Mouse (Mus musculus) embryo, embryonic 10.5 days (tissue): ENCODE data around the gene Dusp5.
"Not testable (repeated sequence)": the region's sequence is repeated elsewhere in the genome, so short reads cannot be mapped to it uniquely, and the experiment has no call there.

ENCODE experiments used
- DNase-seq: peaks from one replicate; pipeline ENCODE4 v3.0.0-alpha.2; 2015; ENCODE audit warnings: low spot score

The Dusp5 gene

DNA sequence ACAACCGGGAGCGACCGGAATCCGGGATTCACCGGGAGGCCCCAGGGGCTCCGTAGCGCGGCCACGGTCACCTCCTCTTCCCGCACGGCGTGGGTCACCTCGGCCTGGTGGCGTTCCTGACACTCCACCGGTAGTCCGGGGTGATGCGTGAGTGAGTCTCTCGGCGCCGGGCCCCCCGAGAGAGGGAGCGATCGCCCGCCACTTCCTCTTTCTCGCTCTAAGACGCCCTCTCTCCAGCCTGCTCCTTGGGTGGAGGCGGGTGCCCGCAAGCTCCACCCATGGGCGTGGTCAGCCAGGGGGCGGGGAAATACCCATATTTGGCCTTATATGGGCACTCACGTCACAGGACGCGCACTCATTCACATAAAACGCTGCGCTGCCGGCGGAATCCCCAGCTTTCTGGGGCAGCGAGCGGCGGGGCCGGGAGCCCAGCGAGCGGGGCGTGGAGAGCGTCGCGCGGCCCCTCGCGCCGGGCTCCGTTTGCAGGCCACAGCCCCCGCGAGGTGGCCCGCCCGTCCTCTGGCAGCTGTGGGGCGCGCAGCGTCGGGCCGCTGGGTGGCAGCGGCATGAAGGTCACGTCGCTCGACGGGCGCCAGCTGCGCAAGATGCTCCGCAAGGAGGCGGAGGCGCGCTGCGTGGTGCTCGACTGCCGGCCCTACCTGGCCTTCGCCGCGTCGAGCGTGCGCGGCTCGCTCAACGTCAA, at the start of gene Dusp5:
TSS of gene Dusp5 (plus strand) at position 358 of the 703 bp plus-strand sequence.
- peak; percentile 98 for DNase-seq

DNA sequence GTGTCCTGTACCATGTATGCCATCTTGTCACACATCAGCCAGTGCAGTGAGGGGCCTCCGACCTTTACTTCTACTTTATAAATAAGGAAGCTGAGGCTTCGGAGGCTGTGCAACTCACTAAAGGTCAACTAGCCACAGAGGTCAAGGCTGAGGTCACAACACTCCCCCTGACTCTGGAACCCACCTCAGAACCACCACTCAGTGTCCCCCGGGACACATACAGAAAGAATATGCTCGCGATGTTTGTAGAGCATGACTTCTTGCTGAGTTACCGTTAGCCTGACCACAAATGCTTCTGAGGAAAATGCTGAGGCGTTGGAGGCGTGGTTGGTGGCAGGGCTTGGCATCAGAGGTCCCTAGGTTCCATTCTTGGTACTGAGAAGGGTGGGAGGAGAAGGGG, 49.3 kb upstream of the Dusp5 start:
- no peak for DNase-seq

DNA sequence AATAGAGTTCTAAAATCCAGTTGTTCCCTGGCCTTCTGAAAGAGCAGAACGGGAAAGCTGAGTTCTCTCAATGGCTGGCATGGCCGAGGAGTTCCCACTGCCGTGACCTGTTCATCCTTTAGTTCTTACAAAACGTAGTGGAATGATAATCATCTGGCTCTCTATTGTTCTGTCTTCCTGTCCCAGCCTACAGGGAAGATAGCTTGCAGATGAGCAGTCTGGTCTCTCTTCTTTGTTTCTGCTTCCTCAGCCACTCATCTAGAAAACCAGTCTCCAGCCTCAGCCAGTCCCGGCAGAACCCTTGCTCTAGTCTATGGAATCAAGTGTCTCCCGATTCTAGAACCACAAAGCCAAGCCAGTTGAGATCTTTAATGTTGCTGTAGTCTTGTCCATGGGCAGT, 46.8 kb upstream of the Dusp5 start:
- DNase-seq, result no peak

DNA sequence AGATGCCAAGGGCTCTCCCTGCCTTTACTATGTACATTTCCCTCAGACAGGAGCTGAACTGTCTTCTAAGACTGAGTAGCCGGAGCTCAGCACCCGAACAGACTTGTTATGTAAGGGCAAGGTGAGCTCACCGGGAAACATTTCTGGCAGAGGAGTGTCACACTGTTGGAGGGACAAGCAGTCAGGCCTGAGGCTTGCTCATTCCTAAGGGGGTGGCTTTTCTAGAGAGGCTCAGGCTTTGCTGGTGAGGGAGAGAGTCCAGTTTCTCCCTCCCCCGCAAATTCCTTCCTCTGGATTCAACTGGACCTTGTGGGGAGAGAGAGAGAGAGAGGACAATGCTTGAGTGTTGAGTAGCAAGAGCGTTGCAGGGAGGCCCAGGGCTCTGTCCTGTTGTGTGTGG, 46.4 kb upstream of the Dusp5 start:
- no peak for DNase-seq

DNA sequence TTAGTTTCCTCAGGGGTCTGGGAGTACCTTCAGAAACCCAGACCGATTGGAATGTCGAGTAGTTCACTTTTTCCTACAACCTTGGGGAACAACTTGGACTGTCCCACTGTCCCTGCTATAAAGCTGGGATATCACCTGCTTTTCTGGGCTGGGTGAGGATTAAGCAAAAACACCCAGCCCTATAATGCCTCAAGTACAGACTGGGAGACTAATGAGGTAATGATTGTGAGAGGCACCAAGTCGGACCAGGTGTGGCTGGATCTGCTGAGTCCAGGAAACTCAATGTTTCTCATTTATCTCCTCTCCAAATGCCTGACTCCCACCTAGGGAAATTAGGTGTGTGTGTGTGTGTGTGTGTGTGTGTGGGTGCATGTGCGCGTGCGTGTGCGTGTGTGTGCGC, 44.9 kb upstream of the Dusp5 start:
- no peak for DNase-seq

DNA sequence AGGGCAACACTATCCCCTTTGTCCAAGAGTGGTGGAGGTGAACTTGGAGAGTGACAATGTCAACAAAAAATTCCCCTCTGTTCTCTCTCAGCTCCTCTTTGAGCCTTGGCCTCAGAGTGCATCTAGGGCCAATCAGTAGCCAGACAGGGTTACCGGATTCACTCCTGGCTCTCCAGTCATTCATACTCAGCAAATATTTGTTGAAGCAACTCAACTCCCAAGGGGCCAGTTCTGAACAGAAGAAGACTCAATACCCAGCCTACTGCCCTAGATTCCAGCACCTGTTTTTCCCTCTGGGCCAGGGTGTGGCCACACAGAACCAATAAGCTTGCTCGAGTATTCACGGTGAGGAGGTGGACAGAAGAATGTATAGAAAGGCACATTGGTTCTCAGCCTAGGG, 44.0 kb upstream of the Dusp5 start:
- DNase-seq, result no peak

DNA sequence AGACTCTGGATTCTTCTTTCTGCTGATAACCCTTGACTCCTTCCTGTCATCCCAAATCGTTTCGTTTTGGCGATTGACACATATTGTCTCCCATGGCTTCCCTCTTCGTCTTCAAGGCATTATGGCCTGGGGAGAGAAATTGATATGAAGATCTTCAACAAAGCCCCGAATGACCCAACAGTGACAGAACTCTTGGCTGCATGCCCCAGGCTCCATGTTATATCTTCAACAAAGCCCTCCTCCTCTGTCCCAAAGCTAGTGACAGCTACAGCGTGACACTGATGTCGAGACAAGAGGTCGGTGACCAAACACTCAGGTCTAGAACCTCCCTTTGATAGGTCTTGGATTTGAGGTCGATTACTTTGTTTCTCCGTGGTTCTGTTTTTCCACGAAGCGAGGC, 39.7 kb upstream of the Dusp5 start:
- no peak for DNase-seq

DNA sequence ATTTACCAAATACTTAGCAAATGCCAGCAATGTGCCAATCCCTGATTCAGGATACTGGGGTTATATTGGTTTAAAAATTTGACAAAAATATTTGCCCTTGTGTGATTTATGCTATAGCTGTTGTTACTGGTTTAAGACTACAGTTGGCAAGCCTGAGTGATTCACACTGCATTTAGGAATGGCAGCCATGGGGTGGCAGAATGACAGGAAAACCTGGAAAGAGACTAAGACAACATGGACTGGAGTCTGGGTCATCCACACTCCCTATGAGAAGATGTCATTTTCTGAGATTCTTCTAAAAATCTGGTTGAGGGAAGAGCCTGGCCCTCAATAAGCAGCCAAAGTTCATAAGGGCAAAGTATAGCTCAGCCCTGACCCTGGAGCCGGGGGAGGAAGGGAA, 39.0 kb upstream of the Dusp5 start:
- no peak for DNase-seq

DNA sequence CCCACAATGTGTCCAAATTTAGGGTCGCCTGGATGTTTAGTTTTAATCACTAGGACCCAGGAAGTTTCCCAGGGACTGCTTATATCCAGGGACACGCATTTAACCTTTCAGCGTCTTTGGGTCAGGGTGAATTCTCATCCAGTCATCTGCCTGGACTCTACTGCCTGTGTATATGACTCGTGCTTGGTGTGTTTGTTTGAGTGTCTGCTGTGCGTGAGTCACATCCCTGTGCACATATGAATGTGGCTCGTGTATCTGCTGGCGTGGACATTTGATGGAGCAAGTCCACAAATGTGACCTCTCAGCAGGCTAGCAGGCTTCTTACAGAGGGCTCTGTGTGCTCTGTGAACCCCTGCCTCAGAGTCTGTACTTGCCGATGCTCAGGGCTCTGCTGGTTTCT, 38.0 kb upstream of the Dusp5 start:
- DNase-seq, result no peak

DNA sequence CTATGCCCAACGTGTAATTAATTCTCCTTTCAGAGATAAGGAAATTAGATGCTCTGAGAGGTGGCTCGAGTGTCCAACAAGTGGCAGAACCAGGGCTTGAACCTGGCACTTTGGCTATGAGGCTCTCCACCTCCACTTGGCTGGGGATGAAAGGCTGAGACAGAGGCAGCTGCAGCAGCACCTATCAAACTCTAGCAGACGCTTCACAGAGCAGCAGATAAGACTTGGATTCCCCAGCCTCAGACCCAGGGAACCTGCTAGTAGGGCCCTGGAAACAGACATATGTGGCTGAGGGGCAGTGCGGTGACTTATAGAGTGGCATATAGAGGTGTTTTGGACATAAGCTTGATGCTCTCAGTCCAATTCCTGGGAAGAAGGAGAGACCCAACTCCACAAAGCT, 36.4 kb upstream of the Dusp5 start:
- DNase-seq, result no peak

DNA sequence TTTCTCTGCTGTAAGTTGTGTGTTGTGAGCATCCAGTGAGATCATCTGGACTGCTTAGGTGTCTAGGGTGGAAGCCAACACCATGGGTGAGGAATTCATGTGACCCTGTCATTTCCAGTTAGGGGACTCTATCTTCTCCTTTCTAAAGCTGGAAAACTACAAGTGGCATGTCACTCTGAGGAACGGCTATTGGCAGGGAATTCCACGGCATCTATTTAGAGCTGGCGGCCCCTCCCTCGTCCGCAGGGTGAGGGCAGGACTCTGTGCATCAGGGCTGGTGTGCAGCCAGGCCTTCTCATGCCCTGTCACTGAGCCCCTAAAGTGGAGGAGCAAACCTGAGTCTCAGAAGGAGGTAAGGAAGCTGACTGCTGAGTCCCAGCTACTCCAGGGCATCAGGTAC, 35.0 kb upstream of the Dusp5 start:
- no peak for DNase-seq

DNA sequence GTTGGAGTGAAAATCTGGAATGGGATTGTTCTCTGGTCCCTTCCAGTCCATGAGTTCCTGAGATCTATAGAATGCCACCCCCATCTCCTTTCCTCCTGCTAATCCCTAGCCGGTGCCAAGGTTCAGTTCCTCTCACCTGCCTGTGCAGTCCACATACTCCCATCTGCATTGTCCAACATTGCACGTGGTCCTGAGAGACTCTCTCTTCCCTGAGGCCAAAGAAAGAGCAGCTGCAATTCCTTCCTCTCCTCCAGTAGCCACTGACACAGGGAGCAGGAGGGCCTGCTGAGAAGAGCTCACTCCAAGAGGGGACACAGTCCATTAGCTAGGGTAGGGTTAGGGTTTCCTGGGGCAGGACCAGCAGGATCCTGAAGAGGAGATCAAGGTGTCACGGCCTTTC, 31.0 kb upstream of the Dusp5 start:
- no peak for DNase-seq

DNA sequence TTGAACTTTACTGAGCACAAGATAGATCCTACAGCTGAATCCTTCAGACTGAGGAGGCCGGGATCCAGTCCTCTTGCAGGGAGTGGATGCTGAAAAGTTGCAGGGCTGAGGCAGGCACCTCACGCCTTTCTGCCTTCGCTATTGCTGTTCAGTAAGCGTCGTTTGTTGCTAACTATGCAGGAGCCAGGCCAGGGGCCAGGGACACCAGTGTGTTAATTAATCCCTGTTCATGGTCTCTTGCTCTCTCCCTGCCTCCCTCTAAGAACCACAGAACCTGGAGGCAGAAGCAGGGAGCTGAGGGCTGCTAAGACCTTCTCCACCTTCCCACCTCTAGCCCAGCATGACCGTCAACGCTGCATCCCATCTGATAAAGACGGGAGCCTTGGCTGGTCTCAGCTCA, 29.9 kb upstream of the Dusp5 start:
- DNase-seq, result no peak

DNA sequence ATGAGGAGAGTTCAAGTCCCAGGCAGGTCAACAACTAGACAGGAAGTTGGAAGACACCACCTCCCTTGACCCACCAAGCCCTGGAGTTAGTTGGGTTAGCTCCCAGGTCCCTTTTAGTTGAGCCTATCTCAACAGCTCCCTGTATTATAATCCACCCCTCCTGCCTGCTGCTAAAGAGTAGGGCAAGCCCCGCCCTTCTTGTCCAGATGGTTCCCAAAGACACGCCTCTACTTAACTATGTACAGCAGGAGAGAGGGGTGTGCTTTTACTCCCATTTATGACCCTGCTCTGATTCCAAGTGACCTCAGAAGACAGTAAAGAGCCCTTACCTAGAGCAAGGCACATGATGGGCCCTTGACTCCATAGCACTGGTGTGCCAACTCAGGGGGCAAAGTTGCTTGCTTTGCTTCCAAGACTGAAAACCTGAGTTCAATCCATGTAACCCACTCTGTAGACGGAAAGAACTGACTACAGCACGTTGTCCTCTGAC, 29.4 kb upstream of the Dusp5 start:
- no peak for DNase-seq

DNA sequence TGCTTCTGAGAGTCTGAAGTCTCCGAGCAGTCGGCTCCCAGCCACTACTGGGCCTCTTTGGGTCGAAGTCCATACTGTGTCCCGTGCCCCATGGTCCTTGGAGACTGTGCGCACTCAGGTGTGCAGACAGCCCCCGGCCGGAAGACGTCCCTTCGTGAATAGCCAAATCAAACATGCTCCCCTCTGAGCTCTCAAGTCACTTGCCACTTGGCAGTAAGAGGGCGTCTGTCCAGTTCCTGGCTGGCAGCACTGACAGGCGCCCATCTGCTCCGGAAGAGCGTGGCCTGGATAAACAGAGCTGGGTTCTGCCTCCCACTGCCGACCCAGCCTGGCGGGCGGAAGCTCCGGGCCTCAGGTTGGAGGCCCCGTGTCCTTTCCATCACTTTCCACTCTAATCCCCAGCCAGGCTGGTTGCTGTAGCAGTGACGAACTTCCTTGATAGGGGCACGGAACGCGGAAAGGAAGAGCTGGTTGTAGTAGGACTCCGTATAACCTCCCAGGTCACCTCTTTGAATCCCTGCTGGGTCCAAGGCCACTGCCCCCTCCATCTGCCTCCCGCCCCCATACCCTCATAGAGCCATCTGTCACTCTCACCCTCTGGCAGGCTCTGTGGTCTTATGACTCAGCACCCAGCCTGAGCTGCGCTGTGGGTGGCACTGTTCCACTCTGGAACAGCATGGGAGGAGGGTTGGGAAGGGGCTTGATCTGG, 28.5 kb upstream of the Dusp5 start:
- no peak for DNase-seq

DNA sequence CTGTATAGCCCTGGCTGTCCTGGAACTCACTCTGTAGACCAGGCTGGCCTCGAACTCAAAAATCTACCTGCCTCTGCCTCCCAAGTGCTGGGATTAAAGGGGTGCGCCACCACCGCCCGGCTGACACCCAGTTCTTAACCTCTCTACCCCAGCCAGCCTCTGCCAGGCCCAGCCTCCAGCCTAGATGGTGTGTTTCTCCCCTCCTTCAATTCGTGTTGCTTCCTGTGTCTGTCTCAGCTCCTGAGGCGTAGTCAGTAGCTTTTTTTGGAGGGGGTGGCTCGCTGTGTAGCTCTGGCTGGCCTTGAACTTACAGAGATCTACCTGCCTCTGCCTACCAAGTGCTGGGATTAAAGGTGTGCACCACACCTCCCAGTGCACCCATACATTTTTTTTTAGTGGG, 27.7 kb upstream of the Dusp5 start:
- not testable (repeated sequence) for DNase-seq

DNA sequence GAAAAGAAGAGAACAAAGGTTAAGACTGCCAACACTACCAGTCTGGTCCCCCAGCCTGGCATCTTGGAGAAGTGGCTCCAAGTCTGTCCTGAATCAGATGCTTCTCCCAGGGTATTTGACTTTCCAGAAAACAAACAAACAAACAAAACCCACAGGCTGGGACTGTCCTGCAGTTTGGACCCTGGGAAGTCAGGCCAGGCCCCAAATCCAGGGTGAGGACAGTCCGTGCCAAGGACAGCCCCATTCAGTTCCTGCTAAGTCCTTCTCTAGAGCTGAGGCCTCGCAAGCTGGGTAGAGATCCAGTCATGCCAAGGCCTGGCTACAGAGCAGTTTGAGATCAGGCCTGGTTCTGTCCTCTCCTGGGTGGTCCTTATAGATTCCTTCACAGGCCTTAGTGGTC, 27.1 kb upstream of the Dusp5 start:
- DNase-seq, result no peak

DNA sequence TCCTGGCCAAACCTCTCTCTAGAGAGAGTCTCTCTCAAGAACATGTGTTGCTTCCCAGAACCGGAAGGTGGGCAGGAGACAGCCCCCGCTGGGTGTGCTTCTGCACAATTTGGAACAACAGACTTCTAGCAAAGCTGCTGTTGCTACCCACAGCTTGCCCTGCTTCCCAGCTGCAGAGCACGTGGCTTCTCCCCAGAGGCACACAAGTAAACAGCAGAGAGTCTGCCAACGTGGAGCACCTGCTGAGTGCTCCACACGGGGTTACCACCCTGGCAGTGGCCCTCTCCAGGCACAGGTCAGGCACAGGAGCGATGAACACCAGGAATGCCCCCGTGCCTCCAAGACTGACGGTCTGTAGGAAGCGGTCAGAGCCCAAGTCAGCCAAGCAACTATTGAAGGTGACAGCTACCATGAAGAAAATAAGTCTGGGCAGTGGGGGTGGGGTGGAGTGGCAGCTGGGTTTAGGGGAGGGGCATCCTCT, 26.0 kb upstream of the Dusp5 start:
- DNase-seq, result no peak

DNA sequence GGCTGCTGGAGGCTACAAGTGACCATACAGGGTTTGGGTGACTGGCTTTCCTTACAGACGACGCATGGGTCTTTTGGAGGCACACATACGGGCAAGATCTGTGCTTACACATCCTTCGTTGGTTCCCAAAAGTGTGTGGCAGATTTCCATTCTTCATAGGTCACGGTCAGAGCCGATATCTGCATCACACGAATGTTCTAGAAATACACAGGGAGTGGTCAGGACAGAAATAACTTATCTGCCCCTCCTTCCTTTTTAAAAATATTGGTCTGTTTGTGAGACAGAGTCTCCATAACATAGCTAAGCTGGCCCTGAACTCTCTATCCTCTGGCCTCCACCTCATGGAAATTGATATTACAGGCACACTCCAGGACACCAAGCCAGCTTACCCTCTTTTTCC, 24.7 kb upstream of the Dusp5 start:
- DNase-seq, result no peak

DNA sequence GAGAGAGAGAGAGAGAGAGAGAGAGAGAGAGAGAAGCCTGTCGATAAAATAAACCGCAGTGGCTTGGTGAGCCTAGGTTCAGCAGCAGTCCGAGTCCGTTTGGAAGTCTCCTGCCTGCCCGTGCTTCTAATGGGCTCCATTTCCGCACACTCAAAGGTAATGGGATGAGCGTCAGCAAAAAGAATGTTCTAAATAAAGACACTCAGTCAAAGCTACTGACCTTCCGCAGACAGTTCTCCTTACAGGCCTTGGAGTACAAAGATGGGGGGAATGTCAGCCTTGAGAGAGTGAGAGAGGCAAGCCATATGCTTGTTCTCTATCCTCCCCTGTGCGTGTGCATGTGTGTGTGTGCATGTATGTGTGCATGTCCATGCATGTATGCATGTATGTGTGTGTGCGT, 23.2 kb upstream of the Dusp5 start:
- DNase-seq, result no peak

DNA sequence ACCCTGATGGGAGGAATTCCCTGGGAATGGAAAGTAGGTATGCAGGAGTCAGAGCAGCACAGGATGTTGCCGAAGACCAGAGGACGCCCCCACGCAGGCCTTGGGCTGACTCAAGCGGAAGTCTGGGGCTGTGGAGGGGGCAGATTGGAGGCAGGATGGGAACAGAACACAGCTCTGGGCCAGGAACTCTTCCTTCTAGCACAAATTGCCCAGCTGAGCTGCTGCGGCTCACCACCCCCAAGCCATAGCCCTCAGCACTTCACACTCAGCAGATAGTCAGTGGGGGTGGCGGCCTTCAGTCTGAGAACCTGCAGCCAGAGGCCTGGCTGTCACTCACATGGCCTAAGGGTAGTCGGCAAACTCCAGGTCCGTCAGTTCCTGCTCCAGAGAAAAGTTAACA, 21.4 kb upstream of the Dusp5 start:
- no peak for DNase-seq

DNA sequence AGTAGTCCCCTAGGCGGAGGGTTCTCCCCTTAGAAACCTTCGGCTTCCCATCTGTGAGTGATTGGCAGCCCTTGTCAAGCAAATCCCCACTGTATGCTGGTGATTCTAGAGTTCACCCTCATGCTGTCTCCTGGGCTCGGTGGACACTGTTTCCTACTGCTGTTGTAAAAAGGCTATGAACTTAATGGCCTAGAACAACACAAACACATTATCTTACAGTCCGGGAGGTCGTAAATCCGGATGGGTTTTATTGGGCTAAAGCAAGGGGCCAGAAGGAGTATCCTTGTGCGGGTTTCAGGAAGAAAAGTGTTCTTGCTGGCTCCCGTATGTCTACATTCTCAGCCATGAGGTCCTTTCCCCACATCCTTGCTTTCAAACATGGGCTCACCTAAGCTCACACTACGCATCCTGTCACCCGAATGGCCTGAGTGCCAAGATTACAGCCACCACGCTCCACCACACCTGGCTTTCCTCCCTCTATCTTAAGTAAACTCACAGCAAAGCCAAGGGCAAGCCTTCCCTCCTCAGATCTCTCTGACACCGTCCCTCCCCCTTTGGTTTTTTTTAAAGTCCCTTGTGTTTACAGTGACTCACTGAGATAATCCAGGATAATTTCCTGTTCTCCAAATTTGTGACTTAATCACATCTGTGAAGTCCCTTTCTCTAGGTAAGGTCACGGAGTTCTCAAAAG, 17.5 kb upstream of the Dusp5 start:
- no peak for DNase-seq
